Comparison of ENCODE assay signal across 15 mouse cellular contexts in the genomic region with DNA sequence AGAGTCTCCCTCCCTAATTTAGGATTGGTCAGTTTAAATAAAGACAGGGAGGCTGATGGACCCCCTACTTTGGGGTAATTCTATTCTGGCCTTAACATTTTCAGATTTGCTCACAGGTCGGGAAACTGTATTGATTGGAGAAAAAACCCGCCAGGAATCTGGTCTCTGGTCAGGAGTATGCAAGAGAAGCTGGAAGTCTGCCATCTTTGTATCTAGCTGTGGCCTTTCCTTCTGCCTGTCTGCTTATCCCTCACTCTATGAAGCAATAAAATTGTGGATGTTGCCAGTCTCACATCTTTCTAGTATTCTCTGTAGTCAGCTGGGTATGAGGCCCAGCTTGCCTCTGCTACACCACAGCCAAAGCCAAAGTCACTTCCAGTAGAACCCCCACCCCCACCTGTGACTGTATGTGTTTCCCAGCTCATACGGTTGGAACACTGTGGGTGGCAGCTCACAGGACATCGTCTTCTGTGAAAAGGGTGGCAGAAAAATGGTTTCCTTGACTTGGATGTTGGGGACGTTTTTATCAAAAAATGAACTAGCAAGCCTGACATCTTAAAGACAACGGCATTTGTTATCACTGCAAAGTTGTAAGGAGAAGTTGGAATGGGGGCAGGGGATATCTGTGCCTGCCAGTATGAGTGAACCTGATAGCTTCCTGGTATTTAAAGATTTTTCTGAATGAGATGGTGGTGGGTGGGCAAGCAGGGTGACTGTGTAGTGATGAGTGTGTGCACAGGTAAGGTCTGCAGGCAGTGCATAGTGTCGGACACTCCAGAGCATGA.
"Had no signal": no experiment of that assay in that cellular context is flagged by ENCODE, and none has a peak within 500 bp of the region (broad histone marks: within the 10 kb centered on the region; RNA-seq: fewer than 3 reads in every experiment).

No protein-coding gene starts in this region.

- H3K4me3 ChIP-seq: limb, embryonic 13.5 days; liver, embryonic 15.5 days; lung, embryonic 15.5 days; megakaryocyte, embryonic 14.5 days; midbrain, embryonic 10.5 days; midbrain, embryonic 13.5 days had no signal

- H3K4me2 ChIP-seq: limb, embryonic 13.5 days; liver, embryonic 15.5 days; lung, embryonic 15.5 days; midbrain, embryonic 13.5 days had no signal

- H3K27me3 ChIP-seq: liver, embryonic 15.5 days; lung, embryonic 15.5 days; midbrain, embryonic 13.5 days had no signal

- H3K9me3 ChIP-seq: limb, embryonic 13.5 days; liver, embryonic 15.5 days; lung, embryonic 15.5 days; megakaryocyte, embryonic 14.5 days; midbrain, embryonic 10.5 days; midbrain, embryonic 13.5 days had no signal

- H3K27ac ChIP-seq: limb, embryonic 13.5 days; liver, embryonic 15.5 days; lung, embryonic 15.5 days had no signal

- ATAC-seq: midbrain, embryonic 13.5 days had no signal

- DNase-seq: kidney, adult 18-20 months; kidney, postnatal 10 days; kidney, postnatal 4 days; left cerebral cortex, postnatal 4 days; liver; lung, postnatal 10 days; lung, postnatal 36 days; thymus, adult 18-20 months; thymus, postnatal 36 days had no signal

- H3K9ac ChIP-seq: limb, embryonic 13.5 days; liver, embryonic 15.5 days; lung, embryonic 15.5 days had no signal

- H3K36me3 ChIP-seq: limb, embryonic 13.5 days; liver, embryonic 15.5 days; lung, embryonic 15.5 days; midbrain, embryonic 10.5 days; midbrain, embryonic 13.5 days had no signal
